Mouse (Mus musculus): ENCODE measurements around the gene Nnat. TPM values are rescaled to one million over a fixed set of nuclear protein-coding genes. Genes with fewer than 3 reads are reported as not detected.
A peak's percentile ranks its signal among the peaks of the same experiment; 100 is the strongest.
"Not testable (repeated sequence)": the region's sequence is repeated elsewhere in the genome, so short reads cannot be mapped to it uniquely, and the experiment has no call there.

Nnat gene
- polyA plus RNA-seq, 1 experiment from 2014 or later: 592 TPM

- DNase-seq (ENCODE audit: low spot score): peak; percentile 74
- H3K4me3 ChIP-seq: no peak within 1 kb of the TSS
- H3K9me3 ChIP-seq: no peaks in the 10 kb centered on the region
- no peaks in the 10 kb centered on the region for H3K27me3 ChIP-seq (ENCODE audit: insufficient read depth, poor library complexity, severe bottlenecking)
- H3K27ac ChIP-seq: no peak within 1 kb of the TSS
- H3K4me1 ChIP-seq: peaks cover 12% of the 10 kb centered on the region
- WGBS: 11% methylated on average over 6 of the region's 6 CpGs
- H3K36me3 ChIP-seq: no peaks in the 10 kb centered on the region
Measured at GRCm38 (mm10) chr2:157571224-157571832, 11.4 kb downstream of the Nnat start, which contains the start of gene Blcap. Blcap (minus strand) TSS chr2:157571274.

GRCm38 (mm10) chr2:157572786-157573185, 12.9 kb downstream of the Nnat start:
- Histone ChIP-seq H3K4me1 (peaks cover 4% of the 10 kb centered on the region; the same call in 1 of the 2 replicates), H3K27me3 (ENCODE audit: insufficient read depth, poor library complexity, severe bottlenecking) (peaks cover 6% of the 10 kb centered on the region; the same call in 1 of the 2 replicates), H3K27ac (no peak overlapping the region), H3K9me3 (no peaks in the 10 kb centered on the region), H3K4me3 (no peak overlapping the region), H3K36me3 (no peaks in the 10 kb centered on the region)
- 69% methylated on average over 2 of the region's 2 CpGs for WGBS
- DNase-seq (ENCODE audit: low spot score): no peak

DNA sequence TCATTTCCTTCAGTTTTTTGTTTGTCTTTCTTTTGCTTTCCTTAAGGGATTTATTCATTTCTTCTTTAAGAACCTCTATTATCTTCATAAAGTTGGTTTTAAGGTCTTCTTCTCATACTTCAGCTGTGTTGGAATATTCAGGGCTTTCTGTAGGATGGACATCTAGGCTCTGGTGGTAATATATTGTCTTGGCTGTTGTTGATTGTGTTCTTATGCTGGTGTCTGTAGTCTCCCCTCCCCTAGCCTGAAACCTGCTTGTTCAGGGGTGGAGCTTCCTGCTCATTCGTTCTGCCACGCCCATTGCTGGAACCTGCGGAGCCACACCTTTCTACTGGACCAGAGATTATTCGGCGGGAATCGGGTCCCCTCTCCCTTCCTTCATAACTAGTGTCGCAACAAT, 25.5 kb downstream of the Nnat start:
- H3K27ac ChIP-seq; H3K4me1 ChIP-seq; H3K36me3 ChIP-seq; DNase-seq (ENCODE audit: low spot score); H3K4me3 ChIP-seq; H3K9me3 ChIP-seq; H3K27me3 ChIP-seq (ENCODE audit: insufficient read depth, poor library complexity, severe bottlenecking): not testable (repeated sequence)
- WGBS: 20% methylated on average over 7 of the region's 7 CpGs

GRCm38 (mm10) chr2:157596876-157597566, 37.1 kb downstream of the Nnat start:
- WGBS: 61% methylated on average over 22 of the region's 22 CpGs
- H3K27ac ChIP-seq: 0 out of 2 replicates have a peak overlapping the region, but pooled peaks have one; percentile 16
- no peak for DNase-seq (ENCODE audit: low spot score)
- peak overlapping the region; percentile 42 for H3K4me3 ChIP-seq
- no peaks in the 10 kb centered on the region for H3K9me3 ChIP-seq
- peaks cover 13% of the 10 kb centered on the region for H3K4me1 ChIP-seq
- H3K36me3 ChIP-seq: no peaks in the 10 kb centered on the region
- H3K27me3 ChIP-seq (ENCODE audit: insufficient read depth, poor library complexity, severe bottlenecking): no peaks in the 10 kb centered on the region

DNA sequence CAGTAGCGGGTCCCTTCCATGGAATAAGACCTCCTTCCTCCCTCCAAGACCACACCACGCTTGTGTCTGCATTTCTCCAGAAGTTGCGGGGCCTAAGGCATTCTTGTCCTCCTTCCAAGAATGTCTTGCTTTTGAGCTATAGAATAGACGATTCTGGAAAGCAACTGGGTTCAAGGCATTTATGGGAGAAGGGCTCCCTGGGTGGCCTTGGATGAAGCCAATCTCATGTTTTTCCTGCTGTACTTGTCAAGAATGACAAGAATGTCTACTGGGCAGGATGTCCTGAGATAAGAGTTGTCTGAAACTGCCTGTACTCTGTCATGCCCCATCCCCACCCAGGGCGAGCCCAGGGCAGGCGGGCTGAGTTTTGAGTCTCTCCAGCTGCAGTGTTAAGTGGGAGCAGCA, 41.6 kb downstream of the Nnat start:
- 27% methylated on average over 6 of the region's 6 CpGs for WGBS
- H3K36me3 ChIP-seq: no peaks in the 10 kb centered on the region
- peak; percentile 86 for DNase-seq (ENCODE audit: low spot score)
- H3K4me1 ChIP-seq: peaks cover 26% of the 10 kb centered on the region
- no peak overlapping the region for H3K4me3 ChIP-seq
- peaks cover 24% of the 10 kb centered on the region for H3K27me3 ChIP-seq (ENCODE audit: insufficient read depth, poor library complexity, severe bottlenecking)
- peak overlapping the region; percentile 6; the same call in 1 of the 2 replicates for H3K27ac ChIP-seq
- H3K9me3 ChIP-seq: no peaks in the 10 kb centered on the region

- DNase-seq (ENCODE audit: low spot score): peak; percentile 83
- 7% methylated on average over 18 of the region's 18 CpGs for WGBS
- no peak overlapping the region for H3K27ac ChIP-seq
- peaks cover 40% of the 10 kb centered on the region for H3K4me1 ChIP-seq
- no peak overlapping the region for H3K4me3 ChIP-seq
- no peaks in the 10 kb centered on the region for H3K9me3 ChIP-seq
- no peaks in the 10 kb centered on the region for H3K36me3 ChIP-seq
- peaks cover 41% of the 10 kb centered on the region for H3K27me3 ChIP-seq (ENCODE audit: insufficient read depth, poor library complexity, severe bottlenecking)
Measured at GRCm38 (mm10) chr2:157605025-157605675, 45.3 kb downstream of the Nnat start.

- no peak for DNase-seq (ENCODE audit: low spot score)
- Histone ChIP-seq H3K36me3 (no peaks in the 10 kb centered on the region), H3K4me3 (no peak overlapping the region), H3K4me1 (peaks cover 20% of the 10 kb centered on the region), H3K27me3 (ENCODE audit: insufficient read depth, poor library complexity, severe bottlenecking) (peaks cover 65% of the 10 kb centered on the region), H3K9me3 (no peaks in the 10 kb centered on the region), H3K27ac (0 out of 2 replicates have a peak overlapping the region, but pooled peaks have one; percentile 38)
- 70% methylated on average over 9 of the region's 9 CpGs for WGBS
Measured at GRCm38 (mm10) chr2:157607542-157608236, 47.8 kb downstream of the Nnat start.

DNA sequence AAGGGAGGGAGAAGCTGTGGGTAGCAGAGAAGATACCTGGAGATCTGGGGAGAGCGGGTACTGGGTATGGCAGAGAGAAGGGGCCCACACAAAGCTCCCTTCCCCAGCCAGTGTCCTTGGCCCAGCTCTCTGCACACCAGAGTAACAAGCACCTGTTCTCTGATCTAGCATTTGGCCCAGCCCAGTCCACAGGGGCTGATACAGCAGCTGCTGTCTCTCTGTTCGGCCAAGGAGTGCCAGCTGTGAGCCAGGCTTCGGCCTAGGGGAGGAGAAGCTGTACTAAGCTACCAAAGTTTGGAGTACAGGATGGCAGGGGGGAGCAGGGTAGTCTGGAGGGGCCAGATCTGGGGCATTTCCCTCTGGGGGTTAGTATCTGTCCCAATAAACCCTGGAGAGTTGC, 51.9 kb downstream of the Nnat start:
- H3K4me1 ChIP-seq: peaks cover 21% of the 10 kb centered on the region
- no peak overlapping the region for H3K27ac ChIP-seq
- H3K27me3 ChIP-seq (ENCODE audit: insufficient read depth, poor library complexity, severe bottlenecking): peaks cover 73% of the 10 kb centered on the region
- no peaks in the 10 kb centered on the region for H3K36me3 ChIP-seq
- H3K9me3 ChIP-seq: no peaks in the 10 kb centered on the region
- WGBS: 85% methylated on average over 3 of the region's 3 CpGs
- DNase-seq (ENCODE audit: low spot score): no peak
- no peak overlapping the region for H3K4me3 ChIP-seq

Small RNA genes within 50 kb of the gene (microRNA-seq; reads per million reads assigned to microRNA genes)
- gene Gm23134: 0.76 reads per million

Other genes with a start within 250 kb of the Nnat start
- not detected in 2 replicates for gene Ghrh, start 212.6 kb upstream of the Nnat start, polyA plus RNA-seq (2016; fragmentation: Nextera tagmentation; extraction: Ambion mirVana)
- 63.2 and 68.2 TPM in 2 replicates for gene Manbal, start 192.5 kb upstream of the Nnat start, polyA plus RNA-seq (2016; fragmentation: Nextera tagmentation; extraction: Ambion mirVana)
- 9.3 and 12.7 TPM in 2 replicates for gene Src, start 141.6 kb upstream of the Nnat start, polyA plus RNA-seq (2016; fragmentation: Nextera tagmentation; extraction: Ambion mirVana)
- 38.3 and 38.6 TPM in 2 replicates for gene Blcap, start 11.2 kb downstream of the Nnat start, polyA plus RNA-seq (2016; fragmentation: Nextera tagmentation; extraction: Ambion mirVana)
- gene Ctnnbl1, start 177.3 kb downstream of the Nnat start, polyA plus RNA-seq (2016; fragmentation: Nextera tagmentation; extraction: Ambion mirVana): 42.5 and 59.1 TPM in 2 replicates

Data from heart, embryonic 10.5 days (tissue).